Mouse (Mus musculus) bone marrow macrophage, adult 2 months (primary cell): ENCODE measurements around the gene Pabpc4.

Experiments
- CTCF ChIP-seq: IDR thresholded peaks from 2 replicates; pipeline ENCODE4 v1.5.1; 2012; ENCODE audit warnings: low read depth, mild to moderate bottlenecking, low read length, moderate library complexity
- POLR2A ChIP-seq: IDR thresholded peaks from 2 replicates; pipeline ENCODE4 v1.6.1; 2012; ENCODE audit warnings: mild to moderate bottlenecking, low read depth, low read length, borderline replicate concordance

DNA sequence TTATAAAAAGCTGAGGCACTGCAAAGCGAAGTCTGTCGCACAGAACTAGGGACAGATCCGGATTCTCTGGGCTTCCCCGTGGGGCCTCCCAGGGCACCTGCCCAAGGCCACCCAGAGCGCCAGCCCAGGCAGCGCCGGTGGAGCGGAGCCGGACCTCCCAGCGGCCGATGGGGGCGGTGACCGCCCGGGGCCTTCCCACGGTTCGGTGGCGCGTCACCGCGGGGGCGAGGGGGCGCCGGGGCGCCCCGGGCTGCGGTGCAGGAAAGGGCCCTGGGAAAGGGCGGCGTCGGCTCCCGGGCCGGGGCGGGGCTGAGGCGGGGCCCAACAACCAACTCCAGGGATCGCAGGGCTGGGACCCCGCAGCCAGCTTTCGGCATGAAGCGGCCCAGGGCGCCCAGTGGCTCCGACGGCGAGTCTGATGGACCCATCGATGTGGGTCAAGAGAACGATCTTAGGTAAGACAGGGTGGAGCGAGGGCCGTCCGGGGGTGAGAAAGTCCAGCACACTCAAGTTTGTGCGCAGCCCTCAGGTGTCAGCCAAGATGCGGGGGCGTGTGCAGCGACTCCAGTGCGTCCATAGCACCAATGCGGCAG, 28.6 kb upstream of the Pabpc4 start, which contains the start of gene Heyl:
- no peak for TF ChIP-seq CTCF
- TF ChIP-seq POLR2A = no peak
